Mouse (Mus musculus) liver, adult 2 months (tissue): ENCODE data around the gene Peli3.

ENCODE experiments used
- CTCF ChIP-seq: fragments of 200-500 bp; IDR thresholded peaks from 2 replicates; pipeline ENCODE4 v1.5.1; 2011; ENCODE audit warnings: low read depth, low read length, control low read depth
- POLR2A ChIP-seq: fragments of 200-500 bp; IDR thresholded peaks from 2 replicates; pipeline ENCODE4 v1.6.1; 2011; ENCODE audit warnings: low read length, control low read depth; ENCODE audit not compliant: insufficient read depth; ENCODE audit errors: extremely low read depth

DNA sequence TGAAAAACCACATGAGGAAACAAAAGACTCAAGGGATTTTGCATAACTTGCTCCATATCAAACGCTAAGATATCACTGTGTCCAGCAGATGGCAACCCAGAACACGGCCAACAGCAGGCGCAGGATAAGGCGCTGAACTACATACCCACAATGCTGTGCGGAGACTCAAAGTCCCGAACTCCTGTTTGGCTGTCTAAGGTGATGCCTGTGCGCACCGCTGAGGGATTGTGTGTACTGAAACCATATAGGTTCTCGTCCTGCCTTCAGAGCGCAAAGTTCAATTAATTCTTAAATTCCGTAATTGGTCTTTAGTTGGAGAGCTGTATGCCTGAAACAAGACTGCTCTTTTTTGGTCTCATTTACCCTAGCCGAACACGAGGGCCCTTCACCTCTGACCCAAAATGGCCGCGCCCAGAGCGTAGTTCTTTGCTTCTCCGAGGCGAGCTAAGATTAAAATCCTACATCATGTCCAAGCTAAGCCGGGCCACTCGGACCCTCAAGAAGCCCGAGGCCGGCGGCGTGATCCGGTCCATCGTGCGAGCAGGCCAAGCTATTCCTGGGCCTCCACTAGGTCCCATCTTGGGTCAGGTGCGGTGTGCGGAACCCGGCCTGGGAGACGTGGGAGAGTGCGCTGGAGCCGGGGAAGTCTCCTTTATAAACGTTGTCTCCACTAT lies 19.1 kb upstream of the Peli3 start, which contains the start of gene Mrpl11:
- TF ChIP-seq POLR2A (no peak), CTCF (peak; percentile 89)
